Mouse (Mus musculus) neural tube, embryonic 11.5 days (tissue): ENCODE measurements around the gene Olfr1039. TPM values are rescaled to one million over a fixed set of nuclear protein-coding genes. Genes with fewer than 3 reads are reported as not detected.

Experiments
- polyA plus RNA-seq: library from polyadenylated mRNA; unstranded; fragments of >200 nt; fragmentation: Nextera tagmentation; extraction: Ambion mirVana; gene quantifications from 2 replicates; pipeline ENCODE4 v1.2.1, GENCODE M21; 2014

The Olfr1039 gene
- polyA plus RNA-seq, 1 experiment from 2014 or later: not detected

Other genes with a start within 250 kb of the Olfr1039 start
- gene Olfr1024, start 230.9 kb downstream of the Olfr1039 start, polyA plus RNA-seq: not detected in 2 replicates
- gene Olfr1025-ps1, start 220.7 kb downstream of the Olfr1039 start, polyA plus RNA-seq: not detected in 2 replicates
- not detected in 2 replicates for gene Olfr1026, start 214.4 kb downstream of the Olfr1039 start, polyA plus RNA-seq
- gene Olfr1028, start 185.5 kb downstream of the Olfr1039 start, polyA plus RNA-seq: not detected in 2 replicates
- gene Olfr1029, start 162.0 kb downstream of the Olfr1039 start, polyA plus RNA-seq: not detected in 2 replicates
- not detected in 2 replicates for gene Olfr1030, start 156.7 kb downstream of the Olfr1039 start, polyA plus RNA-seq
- gene Olfr1031, start 145.6 kb downstream of the Olfr1039 start, polyA plus RNA-seq: not detected in 2 replicates
- gene Olfr1032, start 130.4 kb downstream of the Olfr1039 start, polyA plus RNA-seq: not detected in 2 replicates
- gene Olfr1033, start 115.3 kb downstream of the Olfr1039 start, polyA plus RNA-seq: not detected in 2 replicates
- not detected in 2 replicates for gene Olfr1034, start 90.1 kb downstream of the Olfr1039 start, polyA plus RNA-seq
- gene Olfr1036, start 61.9 kb downstream of the Olfr1039 start, polyA plus RNA-seq: not detected in 2 replicates
- not detected in 2 replicates for gene Olfr1037, start 48.5 kb downstream of the Olfr1039 start, polyA plus RNA-seq
- not detected in 2 replicates for gene Olfr1040, start 10.8 kb upstream of the Olfr1039 start, polyA plus RNA-seq
- gene Olfr1042, start 25.9 kb upstream of the Olfr1039 start, polyA plus RNA-seq: not detected in 2 replicates
- not detected in 2 replicates for gene Olfr1043, start 31.6 kb upstream of the Olfr1039 start, polyA plus RNA-seq
- gene Olfr1044, start 41.9 kb upstream of the Olfr1039 start, polyA plus RNA-seq: not detected in 2 replicates
- not detected in 2 replicates for gene Olfr52, start 49.8 kb upstream of the Olfr1039 start, polyA plus RNA-seq
- gene Olfr1045, start 67.1 kb upstream of the Olfr1039 start, polyA plus RNA-seq: not detected in 2 replicates
- gene Olfr1046, start 83.4 kb upstream of the Olfr1039 start, polyA plus RNA-seq: not detected in 2 replicates
- not detected in 2 replicates for gene Olfr1047, start 95.5 kb upstream of the Olfr1039 start, polyA plus RNA-seq
- gene Olfr1048, start 104.4 kb upstream of the Olfr1039 start, polyA plus RNA-seq: not detected in 2 replicates
- gene Olfr1049, start 122.4 kb upstream of the Olfr1039 start, polyA plus RNA-seq: not detected in 2 replicates
- not detected in 2 replicates for gene Olfr1051, start 143.2 kb upstream of the Olfr1039 start, polyA plus RNA-seq
- not detected in 2 replicates for gene Olfr1052, start 156.5 kb upstream of the Olfr1039 start, polyA plus RNA-seq
- gene Olfr1053, start 179.4 kb upstream of the Olfr1039 start, polyA plus RNA-seq: not detected in 2 replicates
- not detected in 2 replicates for gene Olfr1054, start 199.5 kb upstream of the Olfr1039 start, polyA plus RNA-seq
- gene Olfr1055, start 214.4 kb upstream of the Olfr1039 start, polyA plus RNA-seq: not detected in 2 replicates
- gene Olfr1056, start 226.5 kb upstream of the Olfr1039 start, polyA plus RNA-seq: not detected in 2 replicates
- not detected in 2 replicates for gene Olfr1057, start 242.5 kb upstream of the Olfr1039 start, polyA plus RNA-seq